Mouse (Mus musculus) hindbrain, embryonic 11.5 days (tissue): ENCODE data around the gene Zfp583. TPM values are rescaled to one million over a fixed set of nuclear protein-coding genes. Genes with fewer than 3 reads are reported as not detected.
"Not testable (repeated sequence)": the region's sequence is repeated elsewhere in the genome, so short reads cannot be mapped to it uniquely, and the experiment has no call there.

Experiments used
- ATAC-seq: fragments of 200-750 bp; cut with Nextera tagmentation; 2 replicates; pipeline ENCODE4 v1.8.0; 2017; ENCODE audit warnings: mild to moderate bottlenecking, moderate TSS enrichment, moderate library complexity; ENCODE audit not compliant: low FRiP score
- DNase-seq: peaks from one replicate; pipeline ENCODE4 v3.0.0-alpha.2; 2015; ENCODE audit warnings: low spot score
- H3K27ac ChIP-seq: fragments of 300-500 bp; sonication (generic); 2 replicates; pipeline ENCODE4 v1.5.1; 2014; ENCODE audit warnings: mild to moderate bottlenecking, low read depth, low read length
- H3K27me3 ChIP-seq: fragments of 300-500 bp; sonication (generic); 2 replicates; pipeline ENCODE4 v1.6.1; 2014; ENCODE audit warnings: mild to moderate bottlenecking, low read length, moderate library complexity, mixed read lengths; ENCODE audit not compliant: control insufficient read depth, insufficient read depth
- H3K36me3 ChIP-seq: fragments of 300-500 bp; sonication (generic); 2 replicates; pipeline ENCODE4 v1.6.1; 2014; ENCODE audit warnings: mild to moderate bottlenecking, low read length, moderate library complexity, mixed read lengths; ENCODE audit not compliant: control insufficient read depth, insufficient read depth
- H3K4me1 ChIP-seq: fragments of 300-500 bp; sonication (generic); replicated peaks from 2 replicates; pipeline ENCODE4 v1.6.1; 2014; ENCODE audit warnings: low read length, mixed read lengths; ENCODE audit not compliant: control insufficient read depth, insufficient read depth
- H3K4me2 ChIP-seq: fragments of 300-500 bp; sonication (generic); replicated peaks from 2 replicates; pipeline ENCODE4 v1.6.1; 2014; ENCODE audit warnings: mild to moderate bottlenecking, low read depth, low read length
- H3K4me3 ChIP-seq: fragments of 300-500 bp; sonication (generic); 2 replicates; pipeline ENCODE4 v1.5.1; 2014; ENCODE audit warnings: low read depth, low read length
- H3K9ac ChIP-seq: fragments of 300-500 bp; sonication (generic); 2 replicates; pipeline ENCODE4 v1.6.1; 2014; ENCODE audit warnings: low read depth, low read length
- H3K9me3 ChIP-seq: fragments of 300-500 bp; sonication (generic); 2 replicates; pipeline ENCODE4 v1.6.1; 2016; ENCODE audit warnings: low read length; ENCODE audit not compliant: control insufficient read depth
- WGBS: fragments of 180-500 bp; shearing (Covaris S2); extraction: QIAGEN DNeasy Blood & Tissue Kit; methylation state at CpG from one replicate; pipeline ENCODE4 v1.1.7; 2014; 5-methylcytosine and 5-hydroxymethylcytosine counted together
- polyA plus RNA-seq: library from polyadenylated mRNA; unstranded; fragments of >200 nt; fragmentation: Nextera tagmentation; extraction: Ambion mirVana; gene quantifications from 2 replicates; pipeline ENCODE4 v1.2.1, GENCODE M21; 2014

Zfp583 gene
- polyA plus RNA-seq, 1 experiment from 2014 or later, result 8.5 TPM

DNA sequence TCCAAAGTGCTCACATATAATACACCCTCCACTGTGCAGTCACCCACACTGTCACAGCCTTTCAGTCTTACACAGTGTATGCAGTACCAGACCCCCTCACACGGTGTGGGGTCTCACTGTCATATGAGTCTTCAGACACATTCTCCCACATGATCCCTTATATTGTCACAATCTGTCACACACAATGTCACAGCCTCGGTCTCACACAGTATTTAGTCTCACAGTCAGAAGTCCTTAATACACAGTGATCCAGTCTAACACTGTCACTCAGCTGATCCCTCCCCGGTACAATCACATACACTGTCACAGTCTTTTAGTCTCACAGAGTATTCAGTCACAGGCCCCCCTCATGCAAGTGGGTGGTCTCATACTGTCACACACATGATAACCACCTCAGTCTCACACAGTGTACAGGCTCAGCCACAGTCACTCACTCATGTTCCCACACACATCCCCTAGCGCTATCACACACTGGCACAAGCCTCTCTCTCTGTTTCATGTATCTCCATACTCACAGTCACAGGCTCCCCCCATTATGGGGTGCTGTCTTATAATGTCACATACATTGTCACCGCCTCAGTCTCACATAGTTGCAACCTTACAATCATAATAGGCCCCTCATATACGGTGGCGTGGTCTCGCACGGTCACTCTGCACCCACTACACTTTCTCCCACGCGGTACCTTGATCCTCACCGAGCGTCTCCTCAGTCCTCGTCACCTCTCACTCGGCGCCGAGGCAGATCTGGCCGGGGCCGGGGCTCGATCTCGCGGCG, 440 bp downstream of the Zfp583 start:
- peak overlapping the region; percentile 52 for H3K4me2 ChIP-seq
- no peaks in the 10 kb centered on the region for H3K9me3 ChIP-seq
- no peaks in the 10 kb centered on the region for H3K36me3 ChIP-seq
- H3K27me3 ChIP-seq, result no peaks in the 10 kb centered on the region
- peak overlapping the region; percentile 51 for H3K4me3 ChIP-seq
- 0 out of 2 replicates have a peak, but pooled peaks cover 2% of the 10 kb centered on the region for H3K4me1 ChIP-seq
- WGBS, result 18% methylated on average over 23 of the region's 23 CpGs
- H3K27ac ChIP-seq, result peak overlapping the region; percentile 78
- ATAC-seq (peak; percentile 83), DNase-seq (peak; percentile 46)
- peak overlapping the region; percentile 72 for H3K9ac ChIP-seq

GRCm38 (mm10) chr7:6300796-6301195, 30.3 kb downstream of the Zfp583 start:
- not testable (repeated sequence) for H3K27me3 ChIP-seq, ATAC-seq, H3K27ac ChIP-seq, H3K9me3 ChIP-seq, H3K4me1 ChIP-seq, H3K9ac ChIP-seq, H3K4me3 ChIP-seq, DNase-seq, H3K4me2 ChIP-seq, H3K36me3 ChIP-seq
- WGBS, result 81% methylated on average over 11 of the region's 11 CpGs

DNA sequence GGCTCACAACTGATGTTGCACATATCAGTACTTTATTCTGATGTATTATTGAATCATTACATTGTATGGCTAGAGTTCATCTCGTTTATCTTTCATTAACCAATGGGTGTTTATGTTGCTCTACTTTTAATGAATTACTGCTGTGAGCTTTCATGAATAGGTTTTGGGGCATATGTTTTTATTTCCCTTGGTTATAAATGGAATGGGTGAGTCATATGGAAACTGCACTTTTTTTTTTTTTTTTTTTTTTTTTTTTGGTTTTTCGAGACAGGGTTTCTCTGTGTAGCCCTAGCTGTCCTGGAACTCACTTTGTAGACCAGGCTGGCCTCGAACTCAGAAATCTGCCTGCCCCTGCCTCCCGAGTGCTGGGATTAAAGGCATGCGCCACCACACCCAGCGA, 40.0 kb downstream of the Zfp583 start:
- not testable (repeated sequence) for H3K27ac ChIP-seq, H3K4me1 ChIP-seq, H3K4me3 ChIP-seq, H3K9me3 ChIP-seq, H3K36me3 ChIP-seq, H3K27me3 ChIP-seq, DNase-seq, H3K9ac ChIP-seq, H3K4me2 ChIP-seq, ATAC-seq
- WGBS, result 93% methylated on average over 5 of the region's 6 CpGs

- peak overlapping the region; percentile 56 for H3K9ac ChIP-seq
- peak overlapping the region; percentile 64 for H3K4me2 ChIP-seq
- DNase-seq (peak; percentile 77), ATAC-seq (peak; percentile 52)
- WGBS, result 23% methylated on average over 15 of the region's 15 CpGs
- H3K9me3 ChIP-seq, result no peaks in the 10 kb centered on the region
- peak overlapping the region; percentile 77 for H3K27ac ChIP-seq
- H3K4me1 ChIP-seq, result 0 out of 2 replicates have a peak, but pooled peaks cover 2% of the 10 kb centered on the region
- H3K36me3 ChIP-seq, result no peaks in the 10 kb centered on the region
- peak overlapping the region; percentile 45 for H3K4me3 ChIP-seq
- H3K27me3 ChIP-seq, result no peaks in the 10 kb centered on the region
Measured at GRCm38 (mm10) chr7:6286921-6287531, 44.1 kb downstream of the Zfp583 start.

DNA sequence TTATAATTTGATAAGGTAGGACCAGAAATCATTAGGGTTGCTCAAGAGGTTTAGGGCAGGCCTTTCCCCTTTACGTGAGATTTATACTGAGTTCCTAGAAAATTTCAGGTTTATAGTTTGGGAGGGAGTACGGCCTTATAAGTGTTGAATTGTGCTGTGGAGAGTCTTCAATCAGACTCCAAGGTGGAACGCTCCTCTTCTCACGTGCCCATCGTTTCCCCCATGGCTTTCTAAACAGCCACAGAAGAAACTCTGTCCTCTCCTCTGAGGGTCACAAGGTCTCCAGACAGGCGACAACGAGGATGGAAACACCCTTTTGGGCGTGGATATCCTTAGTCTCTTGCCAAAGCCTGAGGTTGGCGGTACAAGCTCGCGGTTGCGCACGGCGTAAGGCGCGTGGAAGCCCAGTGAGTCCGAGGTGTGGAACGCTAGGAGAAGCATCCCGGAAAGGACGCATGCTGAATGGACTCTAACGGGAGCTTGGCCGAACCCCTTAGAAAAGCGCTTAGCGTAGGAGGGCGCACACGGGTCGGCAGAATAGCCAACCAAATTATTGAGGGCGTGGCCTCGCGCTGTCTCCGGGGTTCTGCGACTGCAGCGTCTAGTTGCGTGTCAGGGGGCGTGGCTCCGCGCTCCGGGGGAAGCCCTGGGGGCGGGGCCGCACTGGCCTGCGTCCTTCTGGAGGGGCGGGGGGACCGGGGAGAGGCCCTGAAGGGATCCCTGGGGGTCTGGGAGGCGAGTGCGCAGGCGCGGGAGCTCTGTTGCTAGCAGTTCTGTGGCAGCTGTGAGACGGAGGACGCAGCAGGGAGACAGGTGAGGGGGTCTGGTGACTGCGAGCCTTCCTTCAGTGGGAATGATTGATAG, 45.0 kb downstream of the Zfp583 start, which contains the start of gene Zfp667:
Gene Zfp667 (plus strand): TSS at position 738 of the 864 bp plus-strand sequence.
- Histone ChIP-seq H3K9me3 (no peaks in the 10 kb centered on the region), H3K4me2 (peak within 1 kb of the TSS; percentile 64), H3K36me3 (no peaks in the 10 kb centered on the region), H3K4me3 (peak within 1 kb of the TSS; percentile 45), H3K9ac (peak within 1 kb of the TSS; percentile 59), H3K27ac (peak within 1 kb of the TSS; percentile 77), H3K4me1 (0 out of 2 replicates have a peak, but pooled peaks cover 2% of the 10 kb centered on the region), H3K27me3 (no peaks in the 10 kb centered on the region)
- DNase-seq (peak; percentile 99), ATAC-seq (peak; percentile 79)
- 4% methylated on average over 44 of the region's 50 CpGs for WGBS

GRCm38 (mm10) chr7:6285366-6285765, 45.7 kb downstream of the Zfp583 start:
- Histone ChIP-seq H3K4me2 (no peak overlapping the region), H3K4me1 (0 out of 2 replicates have a peak, but pooled peaks cover 2% of the 10 kb centered on the region), H3K27ac (no peak overlapping the region), H3K27me3 (no peaks in the 10 kb centered on the region), H3K9me3 (no peaks in the 10 kb centered on the region), H3K4me3 (no peak overlapping the region), H3K36me3 (no peaks in the 10 kb centered on the region), H3K9ac (no peak overlapping the region)
- DNase-seq (no peak), ATAC-seq (no peak)
- WGBS, result 93% methylated on average over 6 of the region's 6 CpGs

DNA sequence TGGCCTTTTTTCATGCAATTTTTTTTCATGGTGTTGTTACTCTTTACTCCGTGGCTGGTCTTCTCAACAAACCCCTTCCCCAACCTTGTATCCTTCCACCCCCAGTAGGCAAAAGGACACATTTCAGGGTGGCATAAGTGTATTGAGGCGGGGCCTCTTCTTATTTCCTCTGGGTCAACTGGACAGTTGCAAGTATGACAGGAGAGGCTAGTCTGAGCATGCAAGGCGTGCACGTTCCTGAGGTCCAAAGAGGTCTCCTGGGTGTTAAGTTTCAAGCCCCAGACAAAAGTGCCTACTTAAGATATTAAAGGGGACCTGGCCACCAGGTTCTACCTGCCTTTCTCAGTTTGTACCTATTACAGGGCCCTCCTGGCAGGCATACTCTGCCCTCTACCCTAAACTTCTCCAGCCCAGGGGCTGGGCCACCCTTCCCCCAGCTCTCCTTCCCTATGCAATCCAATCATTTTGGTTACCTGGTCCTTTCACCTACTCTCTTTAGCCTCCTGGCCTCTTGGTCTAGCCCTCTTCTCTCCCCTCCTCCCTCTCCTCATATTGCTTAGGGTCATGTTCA, 46.6 kb downstream of the Zfp583 start:
- ATAC-seq, result no peak
- 85% methylated on average over 4 of the region's 4 CpGs for WGBS
- Histone ChIP-seq H3K27ac (no peak overlapping the region), H3K27me3 (no peaks in the 10 kb centered on the region), H3K9me3 (no peaks in the 10 kb centered on the region), H3K4me2 (no peak overlapping the region), H3K36me3 (no peaks in the 10 kb centered on the region), H3K9ac (no peak overlapping the region), H3K4me3 (no peak overlapping the region), H3K4me1 (0 out of 2 replicates have a peak, but pooled peaks cover 2% of the 10 kb centered on the region)
- DNase-seq, result no peak

GRCm38 (mm10) chr7:6283451-6284075, 47.5 kb downstream of the Zfp583 start:
- WGBS, result under 1% methylated on average over 23 of the region's 23 CpGs
- Histone ChIP-seq H3K4me2 (peak overlapping the region; percentile 39), H3K27ac (peak overlapping the region; percentile 67), H3K4me3 (peak overlapping the region; percentile 45), H3K36me3 (no peaks in the 10 kb centered on the region), H3K27me3 (no peaks in the 10 kb centered on the region), H3K4me1 (0 out of 2 replicates have a peak, but pooled peaks cover 2% of the 10 kb centered on the region), H3K9me3 (no peaks in the 10 kb centered on the region), H3K9ac (peak overlapping the region; percentile 60)
- DNase-seq (peak; percentile 90), ATAC-seq (peak; percentile 61)
